Mouse (Mus musculus): Measurements from ENCODE around the gene B3gat1. TPM values are rescaled to one million over a fixed set of nuclear protein-coding genes. Genes with fewer than 3 reads are reported as not detected.

Gene B3gat1
- polyA plus RNA-seq, 1 experiment: 0.05 TPM

DNA sequence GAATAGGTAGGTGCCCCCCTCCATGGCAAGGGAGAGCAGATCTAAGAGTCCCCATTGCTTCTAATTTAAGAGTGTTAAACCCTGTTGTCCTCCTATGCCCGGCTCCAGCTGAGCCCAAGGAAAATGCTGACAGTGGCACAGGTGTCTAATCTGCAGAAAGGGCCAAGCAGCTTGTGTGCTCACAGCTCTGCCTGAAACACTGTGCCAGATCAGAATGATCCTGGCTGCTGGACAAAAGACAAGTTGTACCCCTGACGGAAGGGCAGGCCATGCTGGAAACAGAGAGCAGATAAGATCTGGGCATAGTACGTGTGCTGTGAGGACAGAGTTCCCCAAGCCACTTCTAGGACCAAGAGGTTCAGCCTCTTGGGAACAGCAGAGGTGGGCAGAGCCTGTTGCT is 59.3 kb downstream of the B3gat1 start:
- DNase-seq: no peak
- no peak for TF ChIP-seq CTCF (IDR thresholded peaks at IDR 0.05; ENCODE audit: borderline replicate concordance, control insufficient read depth, extremely low read depth, insufficient read depth, low read length, poor library complexity)
- no peak for TF ChIP-seq POLR2A (IDR thresholded peaks at IDR 0.05; ENCODE audit: control insufficient read depth, extremely low read depth, insufficient read depth, low read length, poor library complexity)
- Histone ChIP-seq H3K27ac (ENCODE audit: control insufficient read depth, insufficient read depth, low read length) (no peak overlapping the region), H3K4me1 (replicated peaks; ENCODE audit: control insufficient read depth, insufficient read depth, low read length) (no peaks in the 10 kb centered on the region), H3K4me3 (ENCODE audit: control insufficient read depth, insufficient read depth, low read length) (no peak overlapping the region), H3K36me3 (ENCODE audit: control insufficient read depth, insufficient read depth, low read length) (no peaks in the 10 kb centered on the region), H3K27me3 (ENCODE audit: control insufficient read depth, insufficient read depth, low read length) (no peaks in the 10 kb centered on the region)
- WGBS: 89% methylated on average over 3 of the region's 3 CpGs

DNA sequence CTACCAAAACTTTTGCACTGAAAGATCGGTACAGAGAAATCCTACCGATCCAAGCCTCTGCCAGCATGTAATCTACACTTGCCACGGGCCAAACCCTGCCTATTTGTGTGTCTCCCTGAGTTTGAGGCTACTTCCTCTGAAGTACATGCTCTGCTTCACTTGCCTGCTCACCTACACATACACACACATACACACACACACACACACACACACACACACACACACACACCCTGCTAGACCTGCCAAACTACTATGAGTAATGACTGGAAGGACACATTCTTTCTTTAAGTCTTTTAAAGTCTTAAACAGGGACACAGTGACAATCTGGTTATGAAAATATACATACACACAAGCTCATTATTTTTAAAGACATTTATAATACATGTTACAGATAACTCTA is 64.7 kb downstream of the B3gat1 start:
- Histone ChIP-seq H3K36me3 (ENCODE audit: control insufficient read depth, insufficient read depth, low read length) (no peaks in the 10 kb centered on the region), H3K27me3 (ENCODE audit: control insufficient read depth, insufficient read depth, low read length) (no peaks in the 10 kb centered on the region), H3K4me1 (replicated peaks; ENCODE audit: control insufficient read depth, insufficient read depth, low read length) (no peaks in the 10 kb centered on the region), H3K4me3 (ENCODE audit: control insufficient read depth, insufficient read depth, low read length) (no peak overlapping the region), H3K27ac (ENCODE audit: control insufficient read depth, insufficient read depth, low read length) (no peak overlapping the region)
- WGBS: 88% methylated on average over 3 of the region's 3 CpGs
- DNase-seq: no peak
- TF ChIP-seq POLR2A (IDR thresholded peaks at IDR 0.05; ENCODE audit: control insufficient read depth, extremely low read depth, insufficient read depth, low read length, poor library complexity) (no peak), CTCF (IDR thresholded peaks at IDR 0.05; ENCODE audit: borderline replicate concordance, control insufficient read depth, extremely low read depth, insufficient read depth, low read length, poor library complexity) (no peak)

GRCm38 (mm10) chr9:26798731-26799130 is 65.2 kb downstream of the B3gat1 start:
- DNase-seq: no peak
- TF ChIP-seq POLR2A (IDR thresholded peaks at IDR 0.05; ENCODE audit: control insufficient read depth, extremely low read depth, insufficient read depth, low read length, poor library complexity): no peak
- no peak for TF ChIP-seq CTCF (IDR thresholded peaks at IDR 0.05; ENCODE audit: borderline replicate concordance, control insufficient read depth, extremely low read depth, insufficient read depth, low read length, poor library complexity)
- Histone ChIP-seq H3K4me1 (replicated peaks; ENCODE audit: control insufficient read depth, insufficient read depth, low read length) (no peaks in the 10 kb centered on the region), H3K36me3 (ENCODE audit: control insufficient read depth, insufficient read depth, low read length) (no peaks in the 10 kb centered on the region), H3K27me3 (ENCODE audit: control insufficient read depth, insufficient read depth, low read length) (no peaks in the 10 kb centered on the region), H3K4me3 (ENCODE audit: control insufficient read depth, insufficient read depth, low read length) (no peak overlapping the region), H3K27ac (ENCODE audit: control insufficient read depth, insufficient read depth, low read length) (no peak overlapping the region)
- whole genome bisulfite sequencing: 79% methylated on average over 1 of the region's 1 CpGs

GRCm38 (mm10) chr9:26800357-26800756 is 66.8 kb downstream of the B3gat1 start:
- H3K4me3 ChIP-seq (ENCODE audit: control insufficient read depth, insufficient read depth, low read length): no peak overlapping the region
- H3K4me1 ChIP-seq (replicated peaks; ENCODE audit: control insufficient read depth, insufficient read depth, low read length): no peaks in the 10 kb centered on the region
- no peak for DNase-seq
- TF ChIP-seq POLR2A (IDR thresholded peaks at IDR 0.05; ENCODE audit: control insufficient read depth, extremely low read depth, insufficient read depth, low read length, poor library complexity) (no peak), CTCF (IDR thresholded peaks at IDR 0.05; ENCODE audit: borderline replicate concordance, control insufficient read depth, extremely low read depth, insufficient read depth, low read length, poor library complexity) (no peak)
- no peaks in the 10 kb centered on the region for H3K27me3 ChIP-seq (ENCODE audit: control insufficient read depth, insufficient read depth, low read length)
- H3K27ac ChIP-seq (ENCODE audit: control insufficient read depth, insufficient read depth, low read length): no peak overlapping the region
- WGBS: 97% methylated on average over 2 of the region's 2 CpGs
- no peaks in the 10 kb centered on the region for H3K36me3 ChIP-seq (ENCODE audit: control insufficient read depth, insufficient read depth, low read length)

- no peaks in the 10 kb centered on the region for H3K27me3 ChIP-seq (ENCODE audit: control insufficient read depth, insufficient read depth, low read length)
- TF ChIP-seq POLR2A (IDR thresholded peaks at IDR 0.05; ENCODE audit: control insufficient read depth, extremely low read depth, insufficient read depth, low read length, poor library complexity): no peak
- TF ChIP-seq CTCF (IDR thresholded peaks at IDR 0.05; ENCODE audit: borderline replicate concordance, control insufficient read depth, extremely low read depth, insufficient read depth, low read length, poor library complexity): no peak
- no peak overlapping the region for H3K4me3 ChIP-seq (ENCODE audit: control insufficient read depth, insufficient read depth, low read length)
- no peaks in the 10 kb centered on the region for H3K36me3 ChIP-seq (ENCODE audit: control insufficient read depth, insufficient read depth, low read length)
- no peaks in the 10 kb centered on the region for H3K4me1 ChIP-seq (replicated peaks; ENCODE audit: control insufficient read depth, insufficient read depth, low read length)
- H3K27ac ChIP-seq (ENCODE audit: control insufficient read depth, insufficient read depth, low read length): no peak overlapping the region
- no peak for DNase-seq
These were observed 70.8 kb downstream of the B3gat1 start for GRCm38 (mm10) chr9:26804321-26804720.

DNA sequence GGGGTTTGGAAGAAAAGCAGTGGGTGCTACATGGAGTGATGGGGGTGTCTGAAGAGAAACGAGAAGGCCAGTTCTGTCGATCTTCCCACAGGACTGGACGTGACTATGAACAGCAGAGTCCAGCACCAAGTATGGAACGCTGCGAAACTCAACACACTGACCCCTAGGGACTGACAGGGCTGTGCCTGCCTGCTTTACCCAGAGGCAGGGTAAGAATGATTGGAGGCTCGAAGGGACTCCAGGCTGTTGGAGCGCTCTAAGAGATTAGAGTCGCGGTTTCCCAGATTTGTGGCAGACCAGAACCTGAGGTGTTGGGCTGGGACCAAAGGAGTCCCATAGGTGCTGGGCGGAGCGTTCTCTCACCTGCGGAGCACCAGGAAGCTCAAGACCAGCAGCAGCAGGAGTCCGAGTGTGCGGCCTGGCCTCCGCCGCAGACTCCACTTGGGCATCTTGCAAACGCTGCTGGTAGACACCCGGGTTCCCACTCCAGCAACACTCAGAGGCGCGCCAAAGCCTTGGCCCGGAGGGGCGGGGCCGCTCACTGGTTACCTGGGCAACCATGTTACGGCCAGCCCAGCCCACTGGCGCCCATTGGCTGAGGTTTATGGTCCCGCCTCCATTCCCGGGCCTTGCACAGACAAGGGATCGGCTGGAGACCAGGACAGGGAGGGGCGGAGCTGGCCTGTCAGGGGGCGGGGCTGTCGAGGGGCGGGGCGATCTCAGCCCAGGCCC is 72.6 kb downstream of the B3gat1 start, which contains the start of gene Glb1l2:
Glb1l2 (minus strand) TSS at position 534 of the 732 bp plus-strand sequence.
- DNase-seq: peak; percentile 13
- H3K27me3 ChIP-seq (ENCODE audit: control insufficient read depth, insufficient read depth, low read length): no peaks in the 10 kb centered on the region
- TF ChIP-seq CTCF (IDR thresholded peaks at IDR 0.05; ENCODE audit: borderline replicate concordance, control insufficient read depth, extremely low read depth, insufficient read depth, low read length, poor library complexity): no peak
- no peak for TF ChIP-seq POLR2A (IDR thresholded peaks at IDR 0.05; ENCODE audit: control insufficient read depth, extremely low read depth, insufficient read depth, low read length, poor library complexity)
- no peaks in the 10 kb centered on the region for H3K4me1 ChIP-seq (replicated peaks; ENCODE audit: control insufficient read depth, insufficient read depth, low read length)
- no peak within 1 kb of the TSS for H3K27ac ChIP-seq (ENCODE audit: control insufficient read depth, insufficient read depth, low read length)
- 14% methylated on average over 33 of the region's 33 CpGs for WGBS
- no peak within 1 kb of the TSS for H3K4me3 ChIP-seq (ENCODE audit: control insufficient read depth, insufficient read depth, low read length)
- no peaks in the 10 kb centered on the region for H3K36me3 ChIP-seq (ENCODE audit: control insufficient read depth, insufficient read depth, low read length)

All from thymus, adult 2 months (tissue).